8 mouse cellular contexts compared by ENCODE assay signal in the genomic region with DNA sequence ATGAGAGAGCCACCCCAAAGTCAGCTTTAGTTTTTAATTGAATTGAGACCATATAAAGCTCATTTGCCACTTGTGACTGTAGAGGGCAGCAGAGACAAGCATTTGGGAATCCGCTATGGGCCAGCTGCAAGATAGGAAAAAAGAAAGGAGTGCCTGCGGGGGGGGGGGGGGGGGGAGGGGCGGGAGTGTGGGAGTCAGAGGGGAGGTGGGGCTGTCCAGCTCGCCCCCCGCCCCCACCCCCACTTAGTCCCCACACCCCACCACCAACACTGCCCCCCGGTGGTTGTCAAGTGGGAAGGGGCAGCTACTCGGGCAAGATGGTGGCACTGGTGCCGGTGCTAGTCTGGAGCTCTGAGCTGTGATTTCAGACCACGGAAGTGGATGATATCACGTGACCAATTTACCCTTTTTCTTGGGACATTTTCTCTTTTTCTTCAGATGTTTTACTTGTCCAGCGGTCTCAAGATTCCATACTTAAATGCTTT. TPM values are rescaled to one million over a fixed set of nuclear protein-coding genes. Genes with fewer than 3 reads are reported as not detected.
DNase-seq lines count a peak whose midpoint lies in the region; ATAC-seq and TF ChIP-seq lines count a peak whose summit lies in the region.

No protein-coding gene starts in this region.

- TF ChIP-seq POLR2A in bone marrow, adult 2 months (IDR thresholded peaks at IDR 0.05; ENCODE audit: borderline replicate concordance, control insufficient read depth, low read depth, low read length): no peak

- H3K27me3 ChIP-seq in heart, embryonic 11.5 days (ENCODE audit: control insufficient read depth, insufficient read depth, low read length): no peaks in the 10 kb centered on the region

- WGBS in bone marrow, adult 2 months: 28% methylated on average over 8 of the region's 11 CpGs
- 47% methylated on average over 7 of the region's 11 CpGs for WGBS in heart, embryonic 11.5 days (ENCODE audit: insufficient replicate concordance)

- no peaks in the 10 kb centered on the region for H3K4me1 ChIP-seq in bone marrow, adult 2 months (ENCODE audit: control insufficient read depth, insufficient read depth, low read length)
- H3K4me1 ChIP-seq in heart, embryonic 11.5 days (ENCODE audit: control insufficient read depth, insufficient read depth, low read length): no peaks in the 10 kb centered on the region

- DNase-seq in cerebellum, postnatal 10 days: peak; percentile 70 to 74
- DNase-seq in cerebellum, adult 9-10 months: no peak
- DNase-seq in A20 (ENCODE audit: low read depth, low spot score): peak; percentile 53
- peak; percentile 77 for DNase-seq in kidney, postnatal 10 days
- DNase-seq in lung, postnatal 36 days: peak; percentile 86
- peak; percentile 72 for DNase-seq in thymus, postnatal 4 days

- no peak overlapping the region; the same call in 1 of the 2 replicates for H3K4me2 ChIP-seq in heart, embryonic 11.5 days

- TF ChIP-seq CTCF in bone marrow, adult 2 months (IDR thresholded peaks at IDR 0.05; ENCODE audit: control insufficient read depth, insufficient read depth, low read length): peak; percentile 17; the same call in 1 of the 2 replicates

- peaks cover 12% of the 10 kb centered on the region for H3K36me3 ChIP-seq in heart, embryonic 11.5 days (ENCODE audit: control insufficient read depth, insufficient read depth, low read length)

- no peak for ATAC-seq in heart, embryonic 11.5 days (replicated peaks; ENCODE audit: insufficient number of reproducible peaks, low FRiP score, low TSS enrichment)

- H3K27ac ChIP-seq in bone marrow, adult 2 months (ENCODE audit: control insufficient read depth, insufficient read depth, low read depth, low read length, poor library complexity): no peak overlapping the region
- 0 out of 2 replicates have a peak overlapping the region, but pooled peaks have one; percentile 10 for H3K27ac ChIP-seq in heart, embryonic 11.5 days (ENCODE audit: low read depth, low read length)

- no peak overlapping the region for H3K4me3 ChIP-seq in bone marrow, adult 2 months (replicated peaks; ENCODE audit: control insufficient read depth, low read depth, low read length)
- no peak overlapping the region for H3K4me3 ChIP-seq in heart, embryonic 11.5 days (ENCODE audit: low read depth, low read length)

- no peaks in the 10 kb centered on the region for H3K9me3 ChIP-seq in heart, embryonic 11.5 days (replicated peaks; ENCODE audit: control insufficient read depth, low read length)

- no peak overlapping the region for H3K9ac ChIP-seq in heart, embryonic 11.5 days (ENCODE audit: low read depth, low read length)

RNA-seq across cellular contexts. Expression of a gene that starts 11.8 kb away (rescaled TPM):
- 16.5 and 29.8 TPM in 2 replicates for polyA plus RNA-seq in bone marrow, adult 2 months (2011; ENCODE audit: insufficient read depth, insufficient read length, low replicate concordance, missing spikeins)
- 7.6 and 9.5 TPM in 2 replicates for polyA plus RNA-seq in heart, embryonic 11.5 days (2014; fragmentation: Nextera tagmentation; extraction: Ambion mirVana)

RNA-seq across cellular contexts. Expression of a gene that starts 19.0 kb away (rescaled TPM):
- 25.7 and 55.0 TPM in 2 replicates for polyA plus RNA-seq in bone marrow, adult 2 months (2011; ENCODE audit: insufficient read depth, insufficient read length, low replicate concordance, missing spikeins)
- 10.6 and 11.9 TPM in 2 replicates for polyA plus RNA-seq in heart, embryonic 11.5 days (2014; fragmentation: Nextera tagmentation; extraction: Ambion mirVana)

RNA-seq across cellular contexts. Expression of a gene that starts 30.6 kb away (rescaled TPM):
- polyA plus RNA-seq in bone marrow, adult 2 months (2011; ENCODE audit: insufficient read depth, insufficient read length, low replicate concordance, missing spikeins): 32.3 and 68.4 TPM in 2 replicates
- polyA plus RNA-seq in heart, embryonic 11.5 days (2014; fragmentation: Nextera tagmentation; extraction: Ambion mirVana): 154 and 160 TPM in 2 replicates
